Mouse (Mus musculus) liver, adult (tissue): ENCODE measurements around the gene Cabp1.

ENCODE experiments used
- GATA4 ChIP-seq: IDR thresholded peaks from 2 replicates; pipeline ENCODE4 v1.6.1; 2014; ENCODE audit warnings: mild to moderate bottlenecking, low read length; ENCODE audit not compliant: insufficient replicate concordance

The Cabp1 gene

GRCm38 (mm10) chr5:115132465-115132864, 61.7 kb downstream of the Cabp1 start:
- TF ChIP-seq GATA4 = no peak

- no peak for TF ChIP-seq GATA4
These were observed 64.9 kb downstream of the Cabp1 start for GRCm38 (mm10) chr5:115129328-115129727.

- TF ChIP-seq GATA4 = no peak
These were observed 66.6 kb downstream of the Cabp1 start for GRCm38 (mm10) chr5:115127421-115128179.

DNA sequence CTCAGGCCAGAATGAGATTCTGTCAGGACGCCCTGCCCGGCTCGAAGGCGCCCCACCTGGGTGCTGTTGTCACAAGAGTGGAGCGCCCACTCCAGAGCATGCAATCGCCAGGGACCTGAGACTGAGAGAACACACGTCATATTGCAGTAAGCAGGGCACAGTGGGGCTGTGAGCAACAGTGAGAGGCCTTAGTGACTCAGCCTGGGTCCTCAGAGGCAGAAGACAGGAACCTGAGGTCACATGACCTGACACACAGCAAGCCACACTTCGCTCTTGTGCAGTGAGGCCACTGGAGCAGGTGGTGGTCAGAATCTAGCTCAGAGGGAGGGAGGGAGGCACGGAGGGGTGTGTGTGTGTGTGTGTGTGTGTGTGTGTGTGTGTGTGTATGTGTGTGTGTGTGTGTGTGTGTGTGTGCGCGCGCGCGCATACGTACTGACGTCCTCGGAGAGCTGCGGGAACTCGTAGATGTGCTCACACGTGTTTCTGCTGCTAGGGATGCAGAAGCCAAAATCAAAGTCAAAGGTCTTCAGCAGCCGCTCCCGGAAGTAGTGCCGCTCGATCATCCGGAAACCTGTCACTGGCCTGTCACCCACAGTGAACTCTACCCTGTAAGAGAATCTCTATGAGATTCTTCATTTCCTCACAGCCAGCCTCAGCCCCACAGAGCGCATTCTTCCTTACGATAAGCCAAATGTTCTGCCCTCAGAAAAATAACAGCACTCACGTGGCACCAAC, 67.4 kb downstream of the Cabp1 start:
- TF ChIP-seq GATA4 = no peak

- no peak for TF ChIP-seq GATA4
These were observed 68.8 kb downstream of the Cabp1 start for GRCm38 (mm10) chr5:115125211-115125871.

GRCm38 (mm10) chr5:115124690-115125089, 69.5 kb downstream of the Cabp1 start:
- no peak for TF ChIP-seq GATA4

DNA sequence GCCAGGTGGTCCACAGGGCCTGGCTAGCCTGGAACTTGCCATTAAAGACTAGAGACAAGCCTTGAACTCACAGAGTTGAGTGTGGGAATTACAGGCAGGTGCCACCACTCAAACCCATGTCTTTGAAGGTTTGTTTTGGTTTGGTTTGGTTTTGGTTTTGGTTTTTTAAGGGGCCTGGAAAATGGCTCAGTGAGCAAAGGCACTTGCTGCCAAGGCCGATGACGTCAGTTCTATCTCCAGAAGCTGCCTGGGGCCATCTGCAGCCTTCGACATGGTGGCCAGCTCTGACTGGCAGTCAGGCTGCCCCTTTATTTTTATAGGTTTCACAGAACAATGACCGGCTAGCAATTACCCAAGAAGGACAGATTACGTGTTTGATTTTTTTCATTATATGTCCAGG, 73.2 kb downstream of the Cabp1 start:
- TF ChIP-seq GATA4 = no peak

GRCm38 (mm10) chr5:115118961-115119570, 75.1 kb downstream of the Cabp1 start, which contains the start of gene Acads:
TSS of gene Acads (minus strand) at chr5:115119346.
- 0 out of 2 replicates have a peak, but pooled peaks have one; percentile 8 for TF ChIP-seq GATA4
